Comparison of ENCODE assay signal across 14 mouse cellular contexts in genomic region chr2:37480039-37480438, GRCm38 (mm10).
"Had no signal": no experiment of that assay in that cellular context is flagged by ENCODE, and none has a peak within 500 bp of the region (broad histone marks: within the 10 kb centered on the region; RNA-seq: fewer than 3 reads in every experiment).

No protein-coding gene starts in this region.

- H3K27me3 ChIP-seq: limb, embryonic 12.5 days; lung, embryonic 15.5 days; neural tube, embryonic 15.5 days had no signal

- H3K4me2 ChIP-seq: limb, embryonic 12.5 days; lung, embryonic 15.5 days; neural tube, embryonic 15.5 days had no signal

- H3K27ac ChIP-seq: layer of hippocampus, adult 2 months; limb, embryonic 12.5 days; lung, embryonic 15.5 days; midbrain, embryonic 10.5 days; neural tube, embryonic 15.5 days; stomach, postnatal 0 days had no signal

- H3K9ac ChIP-seq: limb, embryonic 12.5 days; lung, embryonic 15.5 days; neural tube, embryonic 15.5 days had no signal

- H3K4me3 ChIP-seq: layer of hippocampus, adult 2 months; limb, embryonic 12.5 days; lung, embryonic 15.5 days; midbrain, embryonic 10.5 days; myocyte; neural tube, embryonic 15.5 days had no signal

- DNase-seq: kidney, adult 11 months; kidney, postnatal 10 days; kidney, postnatal 4 days; midbrain, embryonic 14.5 days; right cerebral cortex, adult 18-20 months; right cerebral cortex, postnatal 25 days; thymus, postnatal 4 days had no signal

- H3K4me1 ChIP-seq: limb, embryonic 12.5 days; lung, embryonic 15.5 days; midbrain, embryonic 10.5 days; neural tube, embryonic 15.5 days had no signal

- H3K9me3 ChIP-seq: limb, embryonic 12.5 days; lung, embryonic 15.5 days; midbrain, embryonic 10.5 days; neural tube, embryonic 15.5 days had no signal
